Mouse (Mus musculus): ENCODE measurements around the gene Pced1a.
"Not testable (repeated sequence)": the region's sequence is repeated elsewhere in the genome, so short reads cannot be mapped to it uniquely, and the experiment has no call there.

Pced1a gene

DNA sequence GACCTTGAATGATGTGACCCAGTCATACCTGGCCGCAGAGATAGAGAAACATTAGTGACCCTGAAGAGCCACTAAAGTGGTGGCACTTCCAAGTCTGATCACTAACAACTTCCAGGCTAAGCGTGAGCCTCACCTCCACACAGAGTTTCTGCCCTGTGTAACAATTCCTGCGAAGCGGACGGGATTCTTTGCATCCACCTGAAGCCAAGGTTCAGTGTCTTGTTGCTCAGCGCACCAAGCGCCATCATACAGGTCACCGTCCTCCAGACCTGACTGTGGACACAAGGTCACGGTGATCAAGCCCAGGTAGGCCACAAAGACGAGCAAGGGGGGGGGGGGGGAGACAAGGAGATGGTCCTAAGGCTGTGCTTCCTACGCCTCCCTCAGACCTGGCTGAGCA lies 28.8 kb downstream of the Pced1a start:
- DNase-seq (ENCODE audit: extremely low spot score, low read depth, low spot score) = no peak

DNA sequence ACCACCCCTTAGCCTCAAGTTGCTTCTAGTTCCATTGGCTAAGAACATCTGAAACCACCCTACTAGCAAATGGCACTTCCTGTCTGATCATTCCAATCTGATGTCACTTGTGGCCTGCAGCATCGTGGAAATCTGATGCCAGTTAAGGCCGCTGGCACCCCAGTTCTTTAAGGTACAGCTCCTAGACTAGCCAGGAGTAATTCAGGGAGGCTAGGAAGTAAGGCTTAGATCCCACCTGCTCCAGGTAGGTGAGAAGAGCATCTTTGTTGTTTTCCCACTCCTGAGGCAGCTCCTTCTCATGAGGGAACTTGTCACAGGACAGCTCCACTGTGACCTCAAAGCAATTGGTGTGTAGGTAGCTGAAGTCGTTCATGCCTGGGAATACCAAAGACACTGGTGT lies 31.7 kb downstream of the Pced1a start:
- no peak for DNase-seq (ENCODE audit: extremely low spot score, low read depth, low spot score)

DNA sequence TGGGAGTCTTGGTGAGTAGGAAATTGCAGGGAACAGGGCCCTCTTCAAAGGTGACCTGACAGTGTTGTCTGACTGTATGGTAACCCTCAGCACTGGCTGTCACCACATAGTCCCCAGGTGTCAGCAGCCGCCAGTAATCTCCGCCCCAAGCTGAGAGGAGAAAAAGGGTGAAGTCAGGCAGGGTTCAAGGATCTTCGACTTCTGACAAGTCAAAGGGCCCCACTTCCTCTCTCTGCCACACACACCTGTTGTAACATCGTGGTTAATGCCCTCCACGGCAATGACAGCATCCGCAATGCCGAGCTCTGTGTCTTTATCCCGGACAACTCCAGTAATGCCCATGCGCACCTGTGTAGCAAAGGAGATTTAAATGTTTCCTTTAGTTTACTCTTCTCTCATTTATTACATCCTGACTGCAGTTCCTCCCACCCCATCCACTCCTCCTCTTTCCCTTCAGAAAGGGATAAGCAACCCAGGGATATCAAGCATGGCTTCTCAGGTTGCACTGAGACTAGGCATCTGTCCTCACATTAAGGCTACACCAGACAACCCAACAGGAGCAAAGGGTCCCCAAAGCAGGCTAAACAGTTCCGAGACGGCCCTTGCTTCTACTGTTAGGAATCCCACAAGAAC lies 33.4 kb downstream of the Pced1a start:
- DNase-seq (ENCODE audit: extremely low spot score, low read depth, low spot score) = no peak

DNA sequence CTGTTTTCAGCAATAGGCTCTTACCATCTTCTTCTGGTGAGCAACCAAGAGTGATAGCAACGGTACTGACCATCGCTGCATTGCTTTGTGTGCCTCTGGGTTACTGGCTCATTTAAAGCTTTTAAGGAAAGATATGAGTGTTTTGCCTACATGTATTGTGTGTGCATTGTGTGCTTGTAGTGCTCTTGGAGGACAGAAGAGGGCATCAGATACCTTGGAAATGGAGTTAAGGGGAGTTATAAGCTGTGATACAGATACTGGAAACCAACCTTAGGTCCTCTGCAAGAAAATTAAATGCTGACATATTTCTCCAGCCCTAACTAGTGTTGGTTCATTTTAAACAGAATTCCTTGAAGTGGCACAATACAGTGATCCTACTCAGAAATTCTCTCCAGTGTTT lies 35.7 kb downstream of the Pced1a start:
- no peak for DNase-seq (ENCODE audit: extremely low spot score, low read depth, low spot score)

DNA sequence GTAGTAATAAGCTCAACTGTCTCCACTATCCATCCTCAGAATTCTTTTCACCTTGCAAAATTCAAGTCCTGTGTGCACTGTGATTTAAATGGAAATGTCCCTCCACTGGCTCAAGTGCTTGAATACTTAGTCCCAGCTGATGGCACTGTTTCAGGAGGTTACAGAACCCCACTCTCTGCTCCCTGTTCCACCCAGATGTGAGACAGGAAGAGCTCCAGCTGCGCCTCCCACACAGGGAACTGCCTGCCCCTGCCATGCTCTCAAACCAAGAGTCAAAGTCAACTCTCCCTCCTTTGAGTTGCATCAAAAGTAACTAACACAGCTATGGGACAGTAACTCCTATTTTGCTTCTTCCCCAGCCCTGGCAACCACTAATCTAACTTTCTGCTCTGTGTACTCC lies 38.3 kb downstream of the Pced1a start:
- no peak for DNase-seq (ENCODE audit: extremely low spot score, low read depth, low spot score)

DNA sequence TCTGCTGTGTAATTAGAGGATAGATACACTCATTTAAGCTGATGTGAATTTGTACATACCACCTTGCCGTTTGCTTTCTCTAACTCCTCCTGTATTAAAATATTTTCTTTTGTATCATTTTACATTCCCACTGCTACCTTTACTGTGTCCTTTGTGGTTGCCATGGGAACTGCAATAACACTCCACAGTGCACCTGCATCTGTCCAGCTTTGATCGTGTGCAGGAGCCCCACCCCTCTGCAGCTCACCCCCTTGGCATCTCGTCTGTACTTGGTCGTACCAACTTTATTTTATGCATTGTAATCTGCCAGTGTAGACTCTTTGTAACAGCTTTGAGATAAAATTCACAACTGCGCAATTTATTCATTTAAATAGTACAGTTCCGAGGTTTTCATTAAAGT lies 40.6 kb downstream of the Pced1a start:
- no peak for DNase-seq (ENCODE audit: extremely low spot score, low read depth, low spot score)

DNA sequence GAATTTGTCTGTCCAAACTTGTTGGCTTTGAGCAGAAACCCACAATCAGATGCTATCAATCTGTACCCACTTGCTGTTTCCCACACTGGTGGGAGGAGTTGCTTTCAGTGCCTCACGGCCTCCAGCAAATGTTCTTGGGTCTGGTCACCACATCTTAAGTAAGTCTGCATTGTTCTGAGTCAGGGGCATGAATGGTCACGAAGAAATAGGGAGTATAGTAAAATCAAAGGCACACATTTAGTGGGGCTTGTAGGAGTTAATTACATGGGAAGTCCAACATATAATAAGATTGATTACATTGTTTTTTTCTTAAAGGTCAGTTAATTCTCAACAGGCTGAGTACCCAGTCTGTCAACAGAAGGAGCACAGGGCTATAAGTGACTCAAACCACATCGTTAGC lies 41.3 kb downstream of the Pced1a start:
- no peak for DNase-seq (ENCODE audit: extremely low spot score, low read depth, low spot score)

DNA sequence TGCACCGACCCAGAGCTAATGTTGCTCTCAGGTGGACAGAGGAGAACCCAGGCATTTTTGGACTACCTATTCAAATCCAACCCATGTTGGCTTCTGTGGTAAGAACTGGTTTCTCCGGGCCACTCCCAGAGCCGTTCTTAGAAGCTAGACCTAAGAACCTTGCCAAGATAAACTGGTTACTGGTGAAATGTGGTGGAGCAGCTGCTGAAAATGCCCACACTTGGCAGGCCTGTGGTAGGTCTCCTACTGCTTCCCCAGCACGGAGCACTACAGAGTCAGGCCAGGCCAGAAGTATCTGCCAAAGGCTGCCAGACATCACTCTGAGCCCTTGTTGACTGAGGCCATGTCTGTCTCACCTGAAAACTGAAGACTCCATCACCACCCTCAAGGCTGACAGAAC lies 49.5 kb downstream of the Pced1a start:
- DNase-seq (ENCODE audit: extremely low spot score, low read depth, low spot score) = no peak

DNA sequence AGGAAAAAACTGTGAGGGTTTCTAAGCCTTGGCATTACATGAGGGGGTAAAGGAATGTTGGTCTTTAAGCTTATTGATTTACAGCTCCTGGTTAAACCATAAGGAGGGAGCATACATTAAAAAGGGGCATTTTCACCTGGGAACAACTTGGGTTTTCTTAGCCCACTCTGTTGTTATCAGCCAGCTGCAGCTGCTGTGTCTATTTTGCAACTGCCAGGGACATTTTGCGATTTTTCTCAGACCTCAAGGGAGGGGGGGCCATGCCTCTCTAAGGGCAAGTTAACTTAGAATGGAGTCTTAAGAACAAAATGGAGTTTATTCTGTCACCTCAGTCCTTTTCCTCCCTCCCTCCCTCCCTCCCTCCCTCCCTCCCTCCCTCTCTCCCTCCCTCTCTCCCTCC lies 51.5 kb downstream of the Pced1a start:
- DNase-seq (ENCODE audit: extremely low spot score, low read depth, low spot score) = not testable (repeated sequence)

DNA sequence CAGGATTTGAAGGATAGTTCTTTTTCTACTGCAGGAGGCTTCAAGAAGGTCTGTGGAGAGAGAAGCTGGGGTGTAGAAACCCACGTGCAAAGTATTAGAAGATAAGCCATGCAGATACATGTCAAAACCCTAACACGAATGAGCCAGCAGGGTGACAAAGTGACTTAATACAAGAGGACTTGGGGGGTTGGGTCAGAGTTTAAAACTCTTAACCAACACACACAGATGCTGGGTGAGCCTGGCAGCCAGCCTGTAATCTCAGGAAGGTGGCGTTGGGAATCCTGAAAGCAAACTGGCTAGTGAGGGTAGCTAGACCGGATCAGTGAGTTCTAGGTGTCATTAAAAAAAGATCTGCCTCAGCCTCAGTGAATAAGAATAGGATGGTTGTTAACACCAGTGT lies 57.1 kb downstream of the Pced1a start:
- DNase-seq (ENCODE audit: extremely low spot score, low read depth, low spot score) = no peak
